Mouse (Mus musculus) MEL (cell line): ENCODE data around the gene Dgkz. TPM values are rescaled to one million over a fixed set of nuclear protein-coding genes. Genes with fewer than 3 reads are reported as not detected.

Experiments used
- DNase-seq: peaks from one replicate; pipeline ENCODE4 v3.0.0; 2011; ENCODE audit warnings: low read depth, low spot score
- H3K27ac ChIP-seq: 2 replicates; pipeline ENCODE4 v1.5.1; 2012; ENCODE audit warnings: low read depth, mild to moderate bottlenecking, control low read depth, low read length, moderate library complexity; ENCODE audit not compliant: control insufficient read depth
- H3K27me3 ChIP-seq, 2 experiments: fragments of 150-350 bp in 1 of 2; sonication (generic) in 1 of 2; 2 replicates each; pipeline ENCODE4 v1.6.1; 2012; ENCODE audit warnings: low read length in 2 of 2, mild to moderate bottlenecking in 2 of 2, improper control_type of control experiment in 1 of 2, moderate library complexity in 1 of 2; ENCODE audit not compliant: insufficient read depth in 2 of 2, control insufficient read depth in 1 of 2
- H3K36me3 ChIP-seq, 2 experiments: 2 replicates each; pipeline ENCODE4 v1.6.1; 2012 to 2014; ENCODE audit warnings: low read length in 2 of 2, improper control_type of control experiment in 1 of 2, inconsistent platforms in 1 of 2, mild to moderate bottlenecking in 1 of 2; ENCODE audit not compliant: insufficient read depth in 2 of 2, control insufficient read depth in 1 of 2
- H3K4me1 ChIP-seq, 2 experiments: fragments of 150-350 bp in 1 of 2; sonication (generic) in 1 of 2; 2 replicates each; pipeline ENCODE4 v1.6.1; 2012; ENCODE audit warnings: low read length in 2 of 2, improper control_type of control experiment in 1 of 2, mild to moderate bottlenecking in 1 of 2; ENCODE audit not compliant: insufficient read depth in 2 of 2, control insufficient read depth in 1 of 2
- H3K4me3 ChIP-seq, 2 experiments: fragments of 150-350 bp in 1 of 2; sonication (generic) in 1 of 2; 2 replicates each; pipeline ENCODE4 v1.5.1; 2012; ENCODE audit warnings: low read depth in 2 of 2, low read length in 2 of 2, mild to moderate bottlenecking in 2 of 2, moderate library complexity in 2 of 2, control low read depth in 1 of 2, improper control_type of control experiment in 1 of 2; ENCODE audit not compliant: control insufficient read depth in 1 of 2, insufficient read depth in 1 of 2
- H3K79me2 ChIP-seq: 2 replicates; pipeline ENCODE4 v1.6.1; 2012; ENCODE audit warnings: mild to moderate bottlenecking, low read length, moderate library complexity; ENCODE audit not compliant: control insufficient read depth, poor library complexity, insufficient read depth
- H3K9ac ChIP-seq: 2 replicates; pipeline ENCODE4 v1.6.1; 2012; ENCODE audit warnings: low read depth, mild to moderate bottlenecking, control low read depth, low read length, moderate library complexity; ENCODE audit not compliant: control insufficient read depth, poor library complexity, severe bottlenecking
- H3K9me3 ChIP-seq: fragments of 150-350 bp; sonication (generic); replicated peaks from 2 replicates; pipeline ENCODE4 v1.6.1; 2012; ENCODE audit warnings: mild to moderate bottlenecking, low read length, improper control_type of control experiment, moderate library complexity; ENCODE audit not compliant: insufficient read depth
- CHD1 ChIP-seq: IDR thresholded peaks from 2 replicates; pipeline ENCODE4 v1.6.1; 2012; ENCODE audit warnings: low read depth, mild to moderate bottlenecking, inconsistent platforms, low read length, improper control_type of control experiment
- CTCF ChIP-seq, 3 experiments: IDR thresholded peaks in 2 of 3; conservative IDR thresholded peaks in 1 of 3; 2 replicates each; pipeline ENCODE4 v1.5.1; 2011 to 2012; ENCODE audit warnings: low read length in 3 of 3, low read depth in 2 of 3, mild to moderate bottlenecking in 2 of 3, improper control_type of control experiment in 1 of 3, inconsistent platforms in 1 of 3, mixed read lengths in 1 of 3, moderate library complexity in 1 of 3; ENCODE audit not compliant: control insufficient read depth in 1 of 3, insufficient read depth in 1 of 3, poor library complexity in 1 of 3, severe bottlenecking in 1 of 3
- E2F4 ChIP-seq: IDR thresholded peaks from 2 replicates; pipeline ENCODE4 v1.6.1; 2011; ENCODE audit warnings: low read depth, low read length, improper control_type of control experiment, borderline replicate concordance
- GABPA ChIP-seq: IDR thresholded peaks from 2 replicates; pipeline ENCODE4 v1.6.1; 2012; ENCODE audit warnings: low read depth, mild to moderate bottlenecking, inconsistent platforms, low read length, improper control_type of control experiment, moderate library complexity
- GATA1 ChIP-seq: IDR thresholded peaks from 2 replicates; pipeline ENCODE4 v1.6.1; 2011; ENCODE audit warnings: low read depth, low read length, improper control_type of control experiment
- HCFC1 ChIP-seq: IDR thresholded peaks from 2 replicates; pipeline ENCODE4 v1.6.1; 2012; ENCODE audit warnings: low read depth, mild to moderate bottlenecking, inconsistent platforms, low read length, improper control_type of control experiment, moderate library complexity
- KAT2A ChIP-seq: conservative IDR thresholded peaks from 2 replicates; pipeline ENCODE4 v1.6.1; 2012; ENCODE audit warnings: low read depth, low read length, improper control_type of control experiment, inconsistent platforms
- MAFK ChIP-seq: IDR thresholded peaks from 2 replicates; pipeline ENCODE4 v1.6.1; 2011; ENCODE audit warnings: low read depth, mild to moderate bottlenecking, low read length, improper control_type of control experiment, borderline replicate concordance
- MAX ChIP-seq: IDR thresholded peaks from 2 replicates; pipeline ENCODE4 v1.6.1; 2011; ENCODE audit warnings: low read length, improper control_type of control experiment
- MAZ ChIP-seq: IDR thresholded peaks from 2 replicates; pipeline ENCODE4 v1.6.1; 2012; ENCODE audit warnings: low read depth, mild to moderate bottlenecking, inconsistent platforms, low read length, improper control_type of control experiment
- MEF2A ChIP-seq: IDR thresholded peaks from 2 replicates; pipeline ENCODE4 v1.6.1; 2014; ENCODE audit warnings: low read depth, mild to moderate bottlenecking, inconsistent platforms, low read length, improper control_type of control experiment; ENCODE audit not compliant: poor library complexity, insufficient replicate concordance, severe bottlenecking; ENCODE audit errors: extremely low read depth
- MYB ChIP-seq: IDR thresholded peaks from 2 replicates; pipeline ENCODE4 v1.6.1; 2011; ENCODE audit warnings: mild to moderate bottlenecking, low read depth, low read length, improper control_type of control experiment
- NRF1 ChIP-seq: IDR thresholded peaks from 2 replicates; pipeline ENCODE4 v1.6.1; 2014; ENCODE audit warnings: low read depth, mild to moderate bottlenecking, inconsistent platforms, low read length, improper control_type of control experiment, moderate library complexity; ENCODE audit not compliant: poor library complexity, insufficient read depth, severe bottlenecking
- POLR2A ChIP-seq, 2 experiments: IDR thresholded peaks; 2 replicates each; pipeline ENCODE4 v1.6.1; 2011 to 2012; ENCODE audit warnings: low read length in 2 of 2, mild to moderate bottlenecking in 2 of 2, control low read depth in 1 of 2, improper control_type of control experiment in 1 of 2, low read depth in 1 of 2, moderate library complexity in 1 of 2; ENCODE audit not compliant: control insufficient read depth in 1 of 2, insufficient read depth in 1 of 2, poor library complexity in 1 of 2
- RAD21 ChIP-seq: IDR thresholded peaks from 2 replicates; pipeline ENCODE4 v1.6.1; 2011; ENCODE audit warnings: mild to moderate bottlenecking, low read depth, low read length, improper control_type of control experiment
- SMC3 ChIP-seq: IDR thresholded peaks from 2 replicates; pipeline ENCODE4 v1.6.1; 2011; ENCODE audit warnings: low read depth, low read length, improper control_type of control experiment
- TBP ChIP-seq: IDR thresholded peaks from 2 replicates; pipeline ENCODE4 v1.8.0; 2011; ENCODE audit warnings: low read depth, low read length, improper control_type of control experiment
- TCF12 ChIP-seq: IDR thresholded peaks from 2 replicates; pipeline ENCODE4 v1.6.1; 2014; ENCODE audit warnings: low read depth, mild to moderate bottlenecking, inconsistent platforms, low read length, improper control_type of control experiment, moderate library complexity
- USF2 ChIP-seq, 2 experiments: IDR thresholded peaks; 2 replicates each; pipeline ENCODE4 v1.6.1; 2011 to 2012; ENCODE audit warnings: improper control_type of control experiment in 2 of 2, low read length in 2 of 2, borderline replicate concordance in 1 of 2, inconsistent platforms in 1 of 2, low read depth in 1 of 2, mild to moderate bottlenecking in 1 of 2; ENCODE audit not compliant: insufficient read depth in 1 of 2
- ZC3H11A ChIP-seq: IDR thresholded peaks from 2 replicates; pipeline ENCODE4 v1.6.1; 2012; ENCODE audit warnings: low read depth, mild to moderate bottlenecking, inconsistent platforms, low read length, improper control_type of control experiment
- ZKSCAN1 ChIP-seq: IDR thresholded peaks from 2 replicates; pipeline ENCODE4 v1.6.1; 2012; ENCODE audit warnings: low read depth, mild to moderate bottlenecking, inconsistent platforms, low read length, improper control_type of control experiment, moderate library complexity
- ZMIZ1 ChIP-seq: IDR thresholded peaks from 2 replicates; pipeline ENCODE4 v1.6.1; 2012; ENCODE audit warnings: low read depth, mild to moderate bottlenecking, inconsistent platforms, low read length, improper control_type of control experiment, moderate library complexity
- polyA plus RNA-seq, 2 experiments: library from polyadenylated mRNA; stranded (reverse) in 1 of 2; unstranded in 1 of 2; fragments of >175 nt in 1 of 2; fragments of >200 nt in 1 of 2; gene quantifications; 2 replicates each; pipeline versions ENCODE4 v1.2.1 to v1.2.4; 2012; ENCODE audit warnings: low replicate concordance in 2 of 2, low read depth in 1 of 2; ENCODE audit not compliant: insufficient read length in 2 of 2, insufficient read depth in 1 of 2, missing spikeins in 1 of 2
- total RNA-seq: library from RNA; depleted of rRNA; stranded (reverse); fragments of 300-350 nt; gene quantifications from 2 replicates; pipeline ENCODE4 v1.2.3, GENCODE M21; 2012

The Dgkz gene
- total and polyA plus RNA-seq, 3 experiments: 65.6 to 165 TPM; not detected in 1

- no peaks in the 10 kb centered on the region for H3K9me3 ChIP-seq
- DNase-seq: peak; percentile 44
- peaks cover 10% of the 10 kb centered on the region for H3K79me2 ChIP-seq
- H3K4me1 ChIP-seq: peaks cover 0 to 2% of the 10 kb centered on the region in 2 experiments; a peak in 3 of 4 replicates
- no peak overlapping the region for H3K27ac ChIP-seq
- no peaks in the 10 kb centered on the region for H3K27me3 ChIP-seq
- TF ChIP-seq CTCF (IDR thresholded peaks at IDR 0.05 in 2 of 3, conservative IDR thresholded peaks at IDR 0.05 in 1 of 3; ENCODE audit: control insufficient read depth in 1 of 3, insufficient read depth in 1 of 3, low read depth in 2 of 3, low read length in 3 of 3, poor library complexity in 1 of 3, severe bottlenecking in 1 of 3): peak; percentile 53 to 69 (median 54)
- TF ChIP-seq RAD21: peak; percentile 11; the same call in 1 of the 2 replicates
- TF ChIP-seq HCFC1: no peak
- peak; percentile 31; the same call in 1 of the 2 replicates for TF ChIP-seq SMC3
- peak in 1 of 2 experiments; percentile 39; a peak in 1 of 4 replicates for TF ChIP-seq POLR2A (IDR thresholded peaks at IDR 0.05; ENCODE audit: control insufficient read depth in 1 of 2, insufficient read depth in 1 of 2, low read depth in 1 of 2, low read length in 2 of 2, poor library complexity in 1 of 2)
- TF ChIP-seq ZKSCAN1: no peak
- TF ChIP-seq MEF2A: no peak
- no peak for TF ChIP-seq TCF12
- H3K36me3 ChIP-seq: peaks cover under 1 to 5% of the 10 kb centered on the region in 2 experiments; a peak in 2 of 4 replicates
- no peak overlapping the region for H3K9ac ChIP-seq
- no peak overlapping the region for H3K4me3 ChIP-seq
Measured at GRCm38 (mm10) chr2:91942356-91942755, 33.3 kb downstream of the Dgkz start.

GRCm38 (mm10) chr2:91939303-91939935 is 36.2 kb downstream of the Dgkz start:
- no peak for TF ChIP-seq MAX
- no peak for TF ChIP-seq HCFC1
- TF ChIP-seq NRF1: no peak
- TF ChIP-seq USF2 (IDR thresholded peaks at IDR 0.05; ENCODE audit: borderline replicate concordance in 1 of 2, insufficient read depth in 1 of 2, low read depth in 1 of 2, low read length in 2 of 2): no peak
- TF ChIP-seq MAZ: no peak
- TF ChIP-seq CHD1: no peak
- TF ChIP-seq MAFK: no peak
- TF ChIP-seq GATA1: no peak
- no peak for TF ChIP-seq MYB
- TF ChIP-seq ZMIZ1: no peak
- TF ChIP-seq SMC3: no peak
- TF ChIP-seq E2F4: no peak
- TF ChIP-seq ZKSCAN1: no peak
- TF ChIP-seq TCF12: no peak
- no peak for TF ChIP-seq GABPA
- TF ChIP-seq KAT2A: no peak
- TF ChIP-seq ZC3H11A: no peak
- no peak for TF ChIP-seq TBP
- H3K4me1 ChIP-seq: no peaks in the 10 kb centered on the region
- H3K9me3 ChIP-seq: no peaks in the 10 kb centered on the region
- H3K27me3 ChIP-seq: no peaks in the 10 kb centered on the region
- H3K36me3 ChIP-seq: peaks cover 0 to 4% of the 10 kb centered on the region in 2 experiments; a peak in 2 of 4 replicates
- H3K4me3 ChIP-seq: no peak overlapping the region
- DNase-seq: no peak
- no peak overlapping the region for H3K9ac ChIP-seq
- no peak overlapping the region for H3K27ac ChIP-seq
- no peaks in the 10 kb centered on the region for H3K79me2 ChIP-seq
